Mouse (Mus musculus): ENCODE measurements around the gene Abcb6.
A peak's percentile ranks its signal among the peaks of the same experiment; 100 is the strongest.

The Abcb6 gene

GRCm38 (mm10) chr1:75180105-75180590, at the start of gene Abcb6:
Gene Abcb6 (minus strand): TSS chr1:75180392.
- peak; percentile 94 for DNase-seq

- DNase-seq: no peak
Observed at GRCm38 (mm10) chr1:75229158-75229557, 49.0 kb upstream of the Abcb6 start.

- DNase-seq: no peak
Observed at GRCm38 (mm10) chr1:75227653-75228052, 47.5 kb upstream of the Abcb6 start.

- no peak for DNase-seq
Observed at GRCm38 (mm10) chr1:75226138-75226537, 45.9 kb upstream of the Abcb6 start.

- DNase-seq: no peak
Observed at GRCm38 (mm10) chr1:75225473-75225872, 45.3 kb upstream of the Abcb6 start.

- no peak for DNase-seq
Observed at GRCm38 (mm10) chr1:75223532-75223931, 43.3 kb upstream of the Abcb6 start.

- DNase-seq: no peak
Observed at GRCm38 (mm10) chr1:75222926-75223325, 42.7 kb upstream of the Abcb6 start.

DNA sequence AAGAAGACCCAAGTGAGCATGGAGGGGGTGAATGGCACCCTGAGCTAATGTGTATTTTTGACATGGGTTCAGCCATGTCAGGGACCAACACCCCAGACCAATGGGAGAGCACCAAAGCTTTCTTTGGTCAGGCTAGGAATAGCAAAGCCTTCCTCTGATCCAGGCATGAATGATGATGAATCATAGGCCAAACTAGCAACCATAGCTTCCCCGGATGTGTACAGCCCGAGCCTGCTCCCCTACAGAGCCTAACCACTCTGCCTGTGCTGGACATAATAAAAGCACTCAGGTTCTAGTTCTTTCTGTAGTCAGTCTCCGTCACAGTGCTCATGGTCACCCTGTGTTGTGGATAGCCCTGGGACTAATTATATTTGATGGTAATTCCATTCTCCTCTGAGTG, 41.3 kb upstream of the Abcb6 start:
- no peak for DNase-seq

DNA sequence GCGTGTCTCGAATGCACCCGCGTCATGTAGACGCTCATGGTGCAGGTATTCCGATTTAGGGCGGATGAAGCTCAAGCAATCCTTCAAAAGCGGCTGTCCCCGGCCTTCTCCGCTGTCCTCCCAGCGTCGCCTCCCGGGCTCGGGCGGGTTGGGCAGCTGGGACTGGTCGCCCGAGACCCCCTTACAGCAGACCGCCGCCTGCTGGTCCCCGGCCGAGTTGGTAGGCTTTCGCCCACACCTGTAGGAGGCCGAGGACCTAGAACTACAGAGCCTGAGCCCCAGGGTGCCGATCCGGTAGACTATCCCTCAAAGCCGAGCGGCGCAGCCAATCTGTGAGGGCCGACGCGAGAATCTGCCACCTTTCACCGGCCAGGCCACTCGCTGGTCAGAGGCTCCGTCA, 39.3 kb upstream of the Abcb6 start, which contains the start of gene Tuba4a:
Gene Tuba4a, minus strand, starts transcription at position 335 of the 400 bp plus-strand sequence.
- DNase-seq: peak; percentile 64

GRCm38 (mm10) chr1:75219078-75219477, 38.9 kb upstream of the Abcb6 start:
- peak; percentile 93 for DNase-seq

DNA sequence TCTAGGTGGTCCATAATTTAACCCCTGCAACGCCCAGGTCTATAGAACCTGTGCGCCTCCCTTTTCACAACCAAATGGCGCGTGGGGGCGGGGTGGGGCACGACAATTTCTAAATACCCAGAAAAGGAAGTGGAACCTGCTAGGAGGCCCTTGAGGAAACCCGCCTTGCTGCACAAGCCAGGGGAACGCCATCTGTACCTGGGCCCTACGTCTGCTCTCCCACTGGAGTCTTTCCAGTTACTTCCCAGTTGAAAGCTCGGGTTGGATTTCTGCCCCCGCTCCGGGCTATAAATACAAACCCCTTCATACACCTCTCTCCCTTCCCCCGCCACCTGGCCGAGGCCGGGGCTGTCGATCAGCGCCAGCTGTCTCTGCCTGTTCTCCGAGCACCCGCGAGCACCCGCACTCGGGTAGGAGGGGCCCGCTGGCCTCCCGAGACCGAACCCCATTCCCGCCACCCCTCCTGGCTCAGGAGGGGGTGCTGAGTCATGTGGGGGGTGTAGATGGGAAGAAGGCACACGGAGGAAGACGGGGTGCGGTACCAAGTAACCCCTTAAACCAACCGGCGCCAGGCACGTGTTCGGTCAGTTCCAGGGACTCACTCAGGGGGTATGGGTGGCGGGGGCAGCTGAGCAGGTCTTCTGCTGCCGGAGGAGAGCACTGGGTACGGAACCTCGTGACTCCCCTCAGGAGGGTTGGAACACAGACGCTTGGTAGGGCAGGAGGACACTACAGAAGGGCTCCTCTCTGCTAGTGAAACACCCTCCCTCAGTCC, 38.2 kb upstream of the Abcb6 start:
- peak; percentile 47 for DNase-seq

DNA sequence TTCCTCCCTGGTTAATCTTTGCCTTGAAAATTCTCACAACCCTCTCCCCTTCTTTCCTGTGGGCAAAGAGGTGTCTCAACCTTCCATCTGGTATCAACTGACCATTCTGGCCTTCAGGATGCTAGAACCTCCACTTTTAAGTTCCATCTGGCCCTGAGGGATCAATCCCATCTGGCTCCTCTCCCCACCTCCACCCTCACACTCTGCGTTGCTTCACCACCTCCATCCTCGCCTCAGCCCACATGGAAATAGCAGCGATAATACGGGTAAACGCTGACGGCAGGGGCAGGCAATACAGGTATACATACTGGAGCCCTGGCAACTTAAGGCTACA, 37.7 kb upstream of the Abcb6 start:
- DNase-seq: no peak

DNA sequence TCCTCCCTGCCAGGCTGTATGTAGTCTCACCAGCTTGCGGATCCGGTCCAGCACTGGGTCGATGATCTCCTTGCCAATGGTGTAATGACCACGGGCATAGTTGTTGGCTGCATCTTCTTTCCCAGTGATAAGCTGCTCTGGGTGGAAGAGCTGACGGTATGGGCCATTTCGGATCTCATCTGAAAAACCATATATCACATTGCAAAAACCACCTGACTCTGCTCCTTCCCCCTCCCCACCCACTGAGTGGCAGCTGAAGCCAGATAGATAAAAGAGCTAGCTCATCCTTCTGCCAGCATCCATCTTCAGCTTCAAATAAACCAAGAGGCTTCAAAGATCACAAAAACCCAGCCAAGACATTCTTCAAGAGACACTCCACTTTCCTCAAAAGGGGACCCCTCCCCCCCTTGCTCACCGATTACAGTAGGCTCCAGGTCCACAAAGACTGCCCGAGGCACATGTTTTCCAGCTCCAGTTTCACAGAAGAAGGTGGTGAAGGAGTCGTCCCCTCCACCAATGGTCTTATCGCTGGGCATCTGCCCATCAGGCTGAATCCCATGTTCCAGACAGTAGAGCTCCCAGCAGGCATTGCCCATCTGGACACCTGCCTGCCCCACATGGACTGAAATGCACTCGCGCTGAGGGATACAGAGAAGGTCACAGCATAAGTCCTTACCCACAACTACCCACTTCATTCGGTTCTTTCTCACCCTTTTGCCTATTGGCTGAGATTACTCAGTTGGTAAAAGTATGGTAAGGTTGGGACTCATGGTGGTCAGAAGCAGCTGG, 36.8 kb upstream of the Abcb6 start:
- no peak for DNase-seq

DNA sequence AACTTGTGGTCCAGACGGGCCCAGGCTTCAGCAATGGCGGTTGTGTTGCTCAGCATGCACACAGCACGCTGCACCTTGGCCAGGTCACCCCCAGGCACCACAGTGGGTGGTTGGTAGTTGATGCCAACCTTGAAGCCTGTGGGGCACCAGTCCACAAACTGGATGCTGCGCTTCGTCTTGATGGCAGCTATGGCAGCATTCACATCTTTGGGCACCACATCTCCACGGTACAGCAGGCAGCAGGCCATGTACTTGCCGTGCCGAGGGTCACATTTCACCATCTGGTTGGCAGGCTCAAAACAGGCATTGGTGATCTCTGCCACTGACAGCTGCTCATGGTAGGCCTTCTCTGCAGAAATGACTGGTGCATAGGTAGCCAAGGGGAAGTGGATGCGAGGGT, 35.6 kb upstream of the Abcb6 start:
- no peak for DNase-seq

GRCm38 (mm10) chr1:75214886-75215285, 34.7 kb upstream of the Abcb6 start:
- DNase-seq: peak; percentile 69

DNA sequence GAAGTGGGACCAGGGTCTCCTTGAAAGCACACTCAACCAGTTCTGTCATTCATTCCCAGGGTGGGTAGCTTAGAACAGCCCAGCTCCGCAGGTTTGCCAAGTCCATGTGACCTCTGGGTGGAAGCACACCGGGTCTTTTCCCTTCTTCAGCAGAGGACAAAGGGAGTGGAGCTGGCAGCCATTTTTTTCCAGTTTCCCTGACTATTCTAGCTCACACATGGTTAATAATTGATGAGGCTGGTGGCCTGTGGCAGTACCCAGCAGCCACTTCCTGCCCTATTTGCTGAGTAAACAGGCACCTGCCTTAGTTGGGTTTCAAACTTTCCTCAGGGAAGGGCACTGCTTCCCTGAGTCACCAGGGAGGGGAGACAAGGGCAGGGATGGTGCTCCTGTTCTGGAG, 34.2 kb upstream of the Abcb6 start:
- DNase-seq: peak; percentile 78

DNA sequence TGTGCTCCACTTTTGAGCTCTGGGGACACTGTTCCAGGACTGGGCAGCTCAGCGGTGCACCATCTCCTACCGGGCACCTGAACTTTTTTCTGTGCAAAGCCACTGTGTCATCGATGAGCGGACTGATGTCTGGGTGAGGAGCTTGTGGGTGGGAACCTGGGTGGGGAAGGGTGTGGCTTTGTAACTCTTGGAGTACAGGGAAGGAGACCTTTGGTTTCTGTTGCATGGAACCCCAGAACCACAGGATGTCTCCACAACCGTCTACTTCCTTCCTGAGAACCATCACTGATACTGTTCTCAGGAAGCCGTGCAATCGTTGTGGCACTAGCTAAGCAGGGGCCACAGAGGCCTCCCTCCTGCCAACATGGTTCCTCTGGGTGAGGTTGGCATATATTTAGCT, 32.9 kb upstream of the Abcb6 start:
- no peak for DNase-seq

DNA sequence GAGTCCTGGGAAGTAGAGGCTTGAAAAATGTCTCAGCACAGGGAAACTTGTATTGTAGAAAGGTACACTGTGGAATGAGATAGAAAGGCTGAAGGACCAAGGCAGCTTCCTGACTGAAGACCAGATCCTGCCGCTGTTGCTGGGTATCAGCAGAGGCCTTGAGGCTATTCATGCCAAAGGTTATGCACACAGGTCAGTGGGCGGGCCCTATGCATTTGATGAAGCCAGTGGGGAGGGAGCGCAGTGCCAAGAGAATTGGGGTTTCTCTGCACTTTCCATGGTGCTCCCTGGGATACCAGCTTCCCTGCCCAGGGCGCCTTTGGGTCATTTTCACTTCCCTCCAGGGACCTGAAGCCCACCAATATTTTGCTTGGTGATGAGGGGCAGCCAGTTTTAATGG, 32.4 kb upstream of the Abcb6 start:
- DNase-seq: no peak

DNA sequence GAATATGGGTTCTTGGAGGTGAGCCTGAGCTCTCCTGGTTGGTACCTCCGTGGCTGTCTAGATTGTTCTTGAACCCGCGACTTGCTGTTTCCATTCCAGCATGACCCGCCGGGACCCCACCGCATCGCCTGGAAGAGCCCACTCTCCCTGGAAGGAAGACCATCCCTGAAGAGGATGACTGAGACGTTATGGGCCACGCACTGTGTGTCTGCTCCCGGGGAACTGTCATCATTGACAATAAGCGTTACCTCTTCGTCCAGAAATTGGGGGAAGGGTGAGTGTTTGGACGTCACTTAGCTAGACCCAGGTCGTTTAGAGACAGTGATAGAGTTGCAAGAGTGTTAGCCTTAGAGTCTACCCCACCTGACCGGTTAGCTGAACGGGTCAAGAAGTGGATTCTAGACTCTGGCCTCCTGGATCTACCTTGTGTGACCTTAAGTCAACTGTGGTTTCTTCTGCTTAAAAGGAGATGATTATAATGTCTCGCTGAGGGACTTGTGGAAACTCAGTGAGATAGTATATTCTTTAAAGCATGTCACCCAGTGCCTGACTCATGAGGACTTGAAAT, 31.0 kb upstream of the Abcb6 start:
- no peak for DNase-seq

DNA sequence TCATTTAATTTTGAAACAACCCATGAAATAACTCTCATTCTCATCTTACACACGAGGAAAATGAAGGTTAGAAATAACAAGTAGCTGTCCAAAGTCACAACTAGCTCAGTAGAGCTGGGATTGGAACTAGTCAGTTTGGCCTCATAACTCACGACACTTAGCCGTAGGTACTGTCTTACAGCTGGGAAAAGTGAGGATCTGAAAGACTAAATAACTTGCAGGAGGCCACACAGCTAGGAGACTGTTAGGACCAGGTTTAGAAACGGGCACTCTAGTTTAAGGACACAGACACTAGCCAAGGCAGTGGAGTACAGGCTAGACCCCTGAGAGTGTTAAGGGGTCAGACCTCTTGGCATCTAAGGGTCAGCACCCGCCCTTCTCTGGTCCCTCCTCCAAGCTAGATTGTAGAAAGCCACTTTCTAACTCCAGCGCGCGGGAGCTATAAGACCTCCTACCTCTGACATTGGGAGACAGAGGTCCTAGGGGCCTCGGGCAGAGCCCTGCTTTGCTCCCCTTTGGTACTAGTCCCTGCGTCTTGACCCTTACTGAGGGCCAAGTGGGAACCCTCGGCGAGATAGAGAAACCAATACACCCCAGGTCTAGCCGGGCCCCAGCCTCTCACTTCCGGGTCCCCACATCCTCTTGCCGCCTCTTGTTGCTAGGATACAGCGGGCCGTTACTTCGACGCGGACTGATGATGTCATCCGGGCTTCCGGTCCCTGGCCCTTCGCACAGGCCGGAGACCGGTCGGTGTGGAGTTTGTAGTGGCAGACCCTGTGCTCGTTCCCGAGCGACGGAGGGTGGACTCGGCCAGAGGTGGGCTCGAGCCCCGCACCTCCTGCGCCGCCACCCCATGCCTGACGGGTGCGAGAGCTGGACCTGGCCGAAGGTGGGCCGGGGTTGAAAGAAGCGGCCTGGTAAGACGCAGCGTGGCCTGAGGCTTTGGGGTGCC, 30.2 kb upstream of the Abcb6 start, which contains the start of the genes Glb1l and Stk16:
Gene Glb1l, minus strand, starts transcription at position 678 of the 952 bp plus-strand sequence.
Gene Stk16, plus strand, starts transcription at position 703 of the 952 bp plus-strand sequence.
- peak; percentile 99 for DNase-seq

DNA sequence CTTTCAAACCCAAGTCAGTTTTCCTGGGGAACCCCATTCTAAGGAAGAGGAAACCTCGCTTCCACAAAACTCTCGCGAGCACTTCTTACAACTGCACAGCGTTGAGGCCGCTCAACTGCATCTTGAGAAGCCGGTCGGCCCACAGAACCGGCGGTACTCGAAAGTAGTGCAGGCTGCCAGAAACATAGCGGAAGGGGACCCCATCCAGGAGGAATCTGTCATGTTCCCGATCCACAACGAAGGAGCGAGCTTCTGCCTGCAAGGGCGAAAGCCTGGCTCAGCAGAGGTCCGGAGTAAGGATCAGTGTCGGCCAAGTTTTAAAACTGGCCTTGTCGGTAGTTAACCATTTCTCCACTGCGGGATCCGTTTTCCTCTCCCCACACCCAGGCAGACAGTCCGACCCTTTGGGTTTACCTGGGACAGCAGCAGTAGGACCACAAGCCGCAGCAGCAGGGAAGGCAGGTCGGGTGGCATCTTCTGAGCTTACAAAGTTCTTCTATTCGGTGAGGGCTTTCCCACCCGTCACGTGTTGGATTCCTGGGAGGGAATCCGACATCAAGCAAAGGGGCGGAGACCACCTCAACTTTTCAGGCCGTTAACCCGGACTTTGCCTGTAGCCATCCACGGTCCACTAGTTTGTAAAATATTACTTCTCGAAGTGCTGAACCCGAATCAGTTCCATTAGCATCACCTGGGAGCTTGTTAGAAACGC, 28.9 kb upstream of the Abcb6 start:
- peak; percentile 81 for DNase-seq

DNA sequence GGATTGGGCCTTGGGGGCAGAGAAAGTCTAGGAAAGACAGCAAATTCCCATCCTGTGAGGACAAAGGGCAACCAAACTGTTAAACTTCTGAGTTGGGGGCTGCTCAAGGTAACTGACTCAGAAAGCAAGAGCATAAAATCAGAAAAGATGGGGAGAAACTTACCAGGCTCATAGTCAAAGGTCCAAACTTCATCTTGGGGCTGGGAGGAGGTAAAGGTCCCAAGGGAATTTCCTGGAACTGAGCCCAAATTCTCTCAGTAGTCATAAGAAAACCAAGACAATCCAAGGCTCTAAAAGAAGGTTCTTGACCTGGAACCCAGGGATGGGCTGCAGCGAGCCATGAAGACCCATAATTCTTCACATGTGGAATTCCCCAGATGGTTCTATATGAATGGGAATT, 21.0 kb upstream of the Abcb6 start:
- DNase-seq: no peak

Data from kidney, postnatal 10 days (tissue).